In genomic region chrX:70466897-70467296, GRCm38 (mm10) we compare ENCODE assay signal across 23 mouse cellular contexts. TPM values are rescaled to one million over a fixed set of nuclear protein-coding genes. Genes with fewer than 3 reads are reported as not detected.
DNase-seq lines count a peak whose midpoint lies in the region; ATAC-seq and TF ChIP-seq lines count a peak whose summit lies in the region.
"Had no signal": no experiment of that assay in that cellular context is flagged by ENCODE, and none has a peak within 500 bp of the region (broad histone marks: within the 10 kb centered on the region; RNA-seq: fewer than 3 reads in every experiment).

No protein-coding gene starts in this region.

- H3K4me3 ChIP-seq in intestine, embryonic 16.5 days (ENCODE audit: low read length) = no peak overlapping the region
- no peak overlapping the region for H3K4me3 ChIP-seq in intestine, embryonic 15.5 days (replicated peaks)
- H3K4me3 ChIP-seq in liver, embryonic 13.5 days (replicated peaks) = no peak overlapping the region
- no peak overlapping the region for H3K4me3 ChIP-seq in liver, embryonic 11.5 days (ENCODE audit: low read depth, low read length)
- H3K4me3 ChIP-seq in liver, postnatal 0 days (ENCODE audit: low read depth, low read length) = no peak overlapping the region
- H3K4me3 ChIP-seq: embryonic facial prominence, embryonic 10.5 days; embryonic facial prominence, embryonic 12.5 days; forebrain, embryonic 13.5 days; forebrain, embryonic 15.5 days had no signal

- DNase-seq in liver, embryonic 13.5 days = no peak
- DNase-seq in liver, embryonic 11.5 days (ENCODE audit: low spot score) = no peak
- no peak for DNase-seq in liver, postnatal 0 days
- DNase-seq: adrenal gland, adult 8-10 months; adrenal gland, postnatal 14 days; adrenal gland, postnatal 36 days; B cell, adult 2 months; cerebellum, adult 11-12 months; cerebellum, adult 2 months; cerebellum, adult 9-10 months; cerebellum, postnatal 10 days; cerebellum, postnatal 25 days had no signal

- no peak for TF ChIP-seq CTCF in liver, postnatal 0 days (IDR thresholded peaks at IDR 0.05; ENCODE audit: low read depth)

- H3K9me3 ChIP-seq in intestine, embryonic 16.5 days (ENCODE audit: control insufficient read depth, low read length) = no peaks in the 10 kb centered on the region
- H3K9me3 ChIP-seq in intestine, embryonic 15.5 days = no peaks in the 10 kb centered on the region
- no peaks in the 10 kb centered on the region for H3K9me3 ChIP-seq in liver, embryonic 13.5 days (replicated peaks)
- no peaks in the 10 kb centered on the region for H3K9me3 ChIP-seq in liver, embryonic 11.5 days (ENCODE audit: control insufficient read depth, low read length)
- no peaks in the 10 kb centered on the region for H3K9me3 ChIP-seq in liver, postnatal 0 days (ENCODE audit: low read length)
- H3K9me3 ChIP-seq: embryonic facial prominence, embryonic 10.5 days; embryonic facial prominence, embryonic 12.5 days; forebrain, embryonic 13.5 days; forebrain, embryonic 15.5 days; G1E had no signal

- no peaks in the 10 kb centered on the region for H3K27me3 ChIP-seq in intestine, embryonic 16.5 days (replicated peaks; ENCODE audit: control insufficient read depth, insufficient read depth, low read length)
- H3K27me3 ChIP-seq in intestine, embryonic 15.5 days (replicated peaks) = no peaks in the 10 kb centered on the region
- no peaks in the 10 kb centered on the region for H3K27me3 ChIP-seq in liver, embryonic 13.5 days
- H3K27me3 ChIP-seq in liver, embryonic 11.5 days (replicated peaks; ENCODE audit: control insufficient read depth, insufficient read depth, low read length) = no peaks in the 10 kb centered on the region
- no peaks in the 10 kb centered on the region for H3K27me3 ChIP-seq in liver, postnatal 0 days (ENCODE audit: insufficient read depth, low read length)
- H3K27me3 ChIP-seq: CH12.LX; embryonic facial prominence, embryonic 12.5 days; forebrain, embryonic 13.5 days; forebrain, embryonic 15.5 days had no signal

- no peak overlapping the region for H3K9ac ChIP-seq in intestine, embryonic 16.5 days (ENCODE audit: low read depth, low read length)
- no peak overlapping the region for H3K9ac ChIP-seq in intestine, embryonic 15.5 days
- no peak overlapping the region for H3K9ac ChIP-seq in liver, embryonic 13.5 days
- H3K9ac ChIP-seq in liver, embryonic 11.5 days (ENCODE audit: low read depth, low read length) = no peak overlapping the region
- no peak overlapping the region for H3K9ac ChIP-seq in liver, postnatal 0 days (replicated peaks)
- H3K9ac ChIP-seq: embryonic facial prominence, embryonic 12.5 days; forebrain, embryonic 13.5 days; forebrain, embryonic 15.5 days had no signal

- WGBS in intestine, embryonic 16.5 days = 73% methylated on average over 1 of the region's 1 CpGs
- 38% methylated on average over 1 of the region's 1 CpGs for WGBS in intestine, embryonic 15.5 days
- 54% methylated on average over 1 of the region's 1 CpGs for WGBS in liver, embryonic 13.5 days (ENCODE audit: insufficient replicate concordance)
- 59% methylated on average over 1 of the region's 1 CpGs for WGBS in liver, embryonic 11.5 days
- WGBS in liver, postnatal 0 days (ENCODE audit: insufficient replicate concordance) = 50% methylated on average over 1 of the region's 1 CpGs

- ATAC-seq in intestine, embryonic 16.5 days = peak; percentile 50; the same call in 1 of the 2 replicates
- no peak for ATAC-seq in intestine, embryonic 15.5 days
- 0 out of 2 replicates have a peak, but pooled peaks have one; percentile 23 for ATAC-seq in liver, embryonic 13.5 days (ENCODE audit: low read depth)
- no peak; the same call in 1 of the 2 replicates for ATAC-seq in liver, embryonic 11.5 days (replicated peaks; ENCODE audit: low FRiP score)
- peak; percentile 82 for ATAC-seq in liver, postnatal 0 days
- ATAC-seq: activated CD4-positive, CD25-positive, alpha-beta regulatory T cell, adult 4 months; CD4-positive, CD25-positive, alpha-beta regulatory T cell, adult 4 months; forebrain, embryonic 13.5 days; forebrain, embryonic 15.5 days; Patski had no signal

- TF ChIP-seq EP300 in liver, postnatal 0 days (IDR thresholded peaks at IDR 0.05; ENCODE audit: low read depth) = no peak

- no peaks in the 10 kb centered on the region for H3K4me1 ChIP-seq in intestine, embryonic 16.5 days (ENCODE audit: control insufficient read depth, insufficient read depth, low read length)
- no peaks in the 10 kb centered on the region for H3K4me1 ChIP-seq in intestine, embryonic 15.5 days (replicated peaks)
- no peaks in the 10 kb centered on the region for H3K4me1 ChIP-seq in liver, embryonic 13.5 days (replicated peaks)
- H3K4me1 ChIP-seq in liver, embryonic 11.5 days (replicated peaks; ENCODE audit: control insufficient read depth, insufficient read depth, low read length) = no peaks in the 10 kb centered on the region
- H3K4me1 ChIP-seq in liver, postnatal 0 days (ENCODE audit: insufficient read depth) = no peaks in the 10 kb centered on the region
- H3K4me1 ChIP-seq: embryonic facial prominence, embryonic 10.5 days; embryonic facial prominence, embryonic 12.5 days; forebrain, embryonic 13.5 days; forebrain, embryonic 15.5 days had no signal

- no peak overlapping the region for H3K4me2 ChIP-seq in intestine, embryonic 16.5 days (ENCODE audit: low read depth, low read length)
- H3K4me2 ChIP-seq in intestine, embryonic 15.5 days (replicated peaks) = no peak overlapping the region
- H3K4me2 ChIP-seq in liver, embryonic 13.5 days = no peak overlapping the region
- no peak overlapping the region for H3K4me2 ChIP-seq in liver, embryonic 11.5 days
- no peak overlapping the region for H3K4me2 ChIP-seq in liver, postnatal 0 days (ENCODE audit: low read depth, low read length)
- H3K4me2 ChIP-seq: embryonic facial prominence, embryonic 12.5 days; forebrain, embryonic 13.5 days; forebrain, embryonic 15.5 days had no signal

- no peaks in the 10 kb centered on the region for H3K36me3 ChIP-seq in intestine, embryonic 16.5 days (ENCODE audit: control insufficient read depth, insufficient read depth, low read length)
- no peaks in the 10 kb centered on the region for H3K36me3 ChIP-seq in intestine, embryonic 15.5 days
- H3K36me3 ChIP-seq in liver, embryonic 13.5 days = no peaks in the 10 kb centered on the region
- H3K36me3 ChIP-seq in liver, embryonic 11.5 days (ENCODE audit: control insufficient read depth, insufficient read depth, low read length) = no peaks in the 10 kb centered on the region
- H3K36me3 ChIP-seq in liver, postnatal 0 days (replicated peaks; ENCODE audit: insufficient read depth, low read length) = no peaks in the 10 kb centered on the region
- H3K36me3 ChIP-seq: embryonic facial prominence, embryonic 12.5 days; forebrain, embryonic 15.5 days had no signal

- H3K27ac ChIP-seq in intestine, embryonic 16.5 days (ENCODE audit: low read length) = no peak overlapping the region
- no peak overlapping the region for H3K27ac ChIP-seq in intestine, embryonic 15.5 days
- H3K27ac ChIP-seq in liver, embryonic 13.5 days = no peak overlapping the region
- no peak overlapping the region for H3K27ac ChIP-seq in liver, embryonic 11.5 days (ENCODE audit: low read depth, low read length)
- H3K27ac ChIP-seq in liver, postnatal 0 days (ENCODE audit: low read depth) = no peak overlapping the region
- H3K27ac ChIP-seq: embryonic facial prominence, embryonic 10.5 days; embryonic facial prominence, embryonic 12.5 days; forebrain, embryonic 13.5 days; forebrain, embryonic 15.5 days had no signal

RNA-seq across cellular contexts. Expression of gene Tmem185a, which starts 10.1 kb away (rescaled TPM):
- 33.9 and 35.5 TPM in 2 replicates for polyA plus RNA-seq in intestine, embryonic 16.5 days (2015; fragmentation: Nextera tagmentation; extraction: Ambion mirVana)
- 34.2 and 38.3 TPM in 2 replicates for polyA plus RNA-seq in intestine, embryonic 15.5 days (2015; fragmentation: Nextera tagmentation; extraction: Ambion mirVana)
- polyA plus RNA-seq in liver, embryonic 13.5 days (2015; fragmentation: Nextera tagmentation; extraction: Ambion mirVana) = 14.4 and 17.0 TPM in 2 replicates
- polyA plus RNA-seq in liver, embryonic 11.5 days (2014; fragmentation: Nextera tagmentation; extraction: Ambion mirVana) = 24.0 and 29.3 TPM in 2 replicates
- polyA plus RNA-seq in liver, postnatal 0 days (2015; fragmentation: Nextera tagmentation; extraction: Ambion mirVana) = 11.7 and 12.0 TPM in 2 replicates

Comparison
In these comparisons a context has a peak if more than half of its experiments do, and no peak if none do; other contexts are left out.
1. ATAC-seq: peak in intestine, embryonic 16.5 days (single experiment), liver, embryonic 13.5 days (single experiment) and liver, postnatal 0 days (single experiment); none in intestine, embryonic 15.5 days (single experiment) and liver, embryonic 11.5 days (single experiment).